Mouse (Mus musculus) forebrain, embryonic 16.5 days (tissue): ENCODE data around the gene Srbd1. TPM values are rescaled to one million over a fixed set of nuclear protein-coding genes. Genes with fewer than 3 reads are reported as not detected.

Experiments used
- ATAC-seq: fragments of 200-750 bp; cut with Nextera tagmentation; 2 replicates; pipeline ENCODE4 v1.8.0; 2017; ENCODE audit warnings: mild to moderate bottlenecking, moderate library complexity
- H3K27ac ChIP-seq: fragments of 300-500 bp; sonication (generic); 2 replicates; pipeline ENCODE4 v1.5.1; 2014; ENCODE audit warnings: low read length, control low read depth
- H3K27me3 ChIP-seq: fragments of 300-500 bp; sonication (generic); replicated peaks from 2 replicates; pipeline ENCODE4 v1.6.1; 2014; ENCODE audit warnings: low read length; ENCODE audit not compliant: control insufficient read depth, insufficient read depth
- H3K36me3 ChIP-seq: fragments of 300-500 bp; sonication (generic); 2 replicates; pipeline ENCODE4 v1.6.1; 2014; ENCODE audit not compliant: control insufficient read depth, insufficient read depth
- H3K4me1 ChIP-seq: fragments of 300-500 bp; sonication (generic); replicated peaks from 2 replicates; pipeline ENCODE4 v1.6.1; 2014; ENCODE audit warnings: low read length; ENCODE audit not compliant: control insufficient read depth, insufficient read depth
- H3K4me2 ChIP-seq: fragments of 300-500 bp; sonication (generic); 2 replicates; pipeline ENCODE4 v1.6.1; 2014; ENCODE audit warnings: mild to moderate bottlenecking, low read length, control low read depth
- H3K4me3 ChIP-seq: fragments of 300-500 bp; sonication (generic); replicated peaks from 2 replicates; pipeline ENCODE4 v1.5.1; 2014; ENCODE audit warnings: mild to moderate bottlenecking, low read length, control low read depth
- H3K9ac ChIP-seq: fragments of 300-500 bp; sonication (generic); replicated peaks from 2 replicates; pipeline ENCODE4 v1.6.1; 2014; ENCODE audit warnings: low read depth, low read length, control low read depth
- H3K9me3 ChIP-seq: fragments of 300-500 bp; sonication (generic); 2 replicates; pipeline ENCODE4 v1.6.1; 2016; ENCODE audit warnings: low read length; ENCODE audit not compliant: control insufficient read depth
- WGBS: fragments of 180-500 bp; shearing (Covaris S2); extraction: QIAGEN DNeasy Blood & Tissue Kit; methylation state at CpG from one replicate; pipeline ENCODE4 v1.1.7; 2014; 5-methylcytosine and 5-hydroxymethylcytosine counted together
- polyA plus RNA-seq: library from polyadenylated mRNA; unstranded; fragments of >200 nt; fragmentation: Nextera tagmentation; extraction: Ambion mirVana; gene quantifications from 2 replicates; pipeline ENCODE4 v1.2.1, GENCODE M21; 2015

The Srbd1 gene
- polyA plus RNA-seq, 1 experiment from 2014 or later, result 17.9 TPM

DNA sequence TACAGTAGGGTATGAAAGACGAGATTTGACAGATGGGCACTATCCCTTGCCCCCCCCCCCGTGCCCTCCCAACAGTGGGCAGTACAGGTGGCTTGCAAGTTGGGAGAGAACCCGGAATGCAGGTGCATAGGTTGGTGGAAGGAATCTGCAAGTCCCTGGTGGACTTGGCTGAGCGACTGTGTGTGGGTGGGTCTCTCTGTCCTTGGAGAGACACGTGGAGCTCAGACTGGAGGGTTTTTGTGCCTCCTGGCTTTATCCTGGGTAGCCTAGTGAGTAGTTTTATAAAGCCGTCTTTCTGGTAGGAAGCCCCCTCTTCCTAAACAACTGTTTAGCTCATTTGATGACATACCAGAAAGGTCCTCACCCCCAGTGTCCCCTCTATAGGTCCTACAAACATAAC, 24.1 kb upstream of the Srbd1 start:
- Histone ChIP-seq H3K4me3 (peak overlapping the region; percentile 87), H3K9ac (peak overlapping the region; percentile 92), H3K4me2 (peak overlapping the region; percentile 99), H3K27ac (no peak overlapping the region; the same call in 1 of the 2 replicates), H3K27me3 (no peaks in the 10 kb centered on the region), H3K9me3 (no peaks in the 10 kb centered on the region), H3K4me1 (peaks cover 32% of the 10 kb centered on the region), H3K36me3 (no peaks in the 10 kb centered on the region)
- no peak for ATAC-seq
- 13% methylated on average over 6 of the region's 6 CpGs for WGBS

GRCm38 (mm10) chr17:86168231-86168981, 23.4 kb upstream of the Srbd1 start:
- H3K9ac ChIP-seq, result peak overlapping the region; percentile 92
- H3K27ac ChIP-seq, result peak overlapping the region; percentile 96
- no peaks in the 10 kb centered on the region for H3K9me3 ChIP-seq
- H3K27me3 ChIP-seq, result no peaks in the 10 kb centered on the region
- H3K4me3 ChIP-seq, result peak overlapping the region; percentile 87
- H3K4me2 ChIP-seq, result peak overlapping the region; percentile 99
- WGBS, result under 1% methylated on average over 64 of the region's 64 CpGs
- H3K4me1 ChIP-seq, result peaks cover 32% of the 10 kb centered on the region
- no peaks in the 10 kb centered on the region for H3K36me3 ChIP-seq
- peak; percentile 13 for ATAC-seq

DNA sequence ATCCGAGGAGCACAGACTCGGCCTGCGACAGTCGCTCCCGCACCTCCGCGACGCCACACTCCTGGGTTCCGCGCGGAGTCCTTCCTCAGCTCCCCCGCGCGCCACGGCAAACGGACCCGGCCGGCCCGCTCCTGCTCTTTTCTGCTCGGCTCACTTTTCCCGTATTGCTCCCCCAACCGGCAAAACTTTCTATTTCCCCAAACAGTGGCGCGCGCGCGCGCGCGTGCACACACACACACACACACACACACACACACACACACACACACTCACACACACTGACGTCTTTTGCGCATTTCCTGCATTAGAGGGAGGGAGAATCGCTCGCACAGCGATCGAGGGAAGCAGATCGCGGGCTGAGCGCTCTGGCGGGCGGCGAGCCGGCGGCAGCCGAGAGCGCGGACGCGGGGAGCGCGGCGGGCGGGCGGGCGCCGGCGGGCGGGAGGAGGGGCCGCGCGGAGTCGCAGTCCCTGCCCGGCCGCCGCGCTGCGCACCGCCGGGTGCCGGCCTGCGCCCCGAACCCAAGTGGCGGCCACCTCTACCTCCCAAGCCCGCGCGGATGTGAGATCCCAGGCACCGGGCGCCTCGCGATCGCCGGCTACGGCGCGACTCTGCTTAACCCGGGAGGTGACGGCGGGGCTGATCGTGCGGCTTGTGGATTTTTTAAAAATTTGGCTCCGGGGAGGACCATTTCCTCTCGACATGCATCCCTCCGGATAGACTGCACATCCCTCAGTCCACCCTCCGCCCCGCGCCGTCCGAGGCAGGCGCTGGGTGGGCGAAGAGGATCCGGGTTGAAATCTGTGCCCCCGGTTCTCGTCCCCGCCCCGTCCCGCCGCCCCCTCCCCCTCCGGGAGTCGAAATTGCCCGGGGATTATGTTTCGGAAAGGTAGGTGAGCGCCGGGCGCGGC, 22.6 kb upstream of the Srbd1 start, which contains the start of gene Prkce:
Gene Prkce, plus strand, starts transcription at position 466 of the 911 bp plus-strand sequence.
- peak within 1 kb of the TSS; percentile 92 for H3K9ac ChIP-seq
- peaks cover 32% of the 10 kb centered on the region for H3K4me1 ChIP-seq
- peak; percentile 75 for ATAC-seq
- H3K27ac ChIP-seq, result peak within 1 kb of the TSS; percentile 96
- H3K27me3 ChIP-seq, result no peaks in the 10 kb centered on the region
- H3K4me2 ChIP-seq, result peak within 1 kb of the TSS; percentile 99
- WGBS, result under 1% methylated on average over 91 of the region's 115 CpGs
- H3K36me3 ChIP-seq, result no peaks in the 10 kb centered on the region
- H3K9me3 ChIP-seq, result no peaks in the 10 kb centered on the region
- H3K4me3 ChIP-seq, result peak within 1 kb of the TSS; percentile 87

GRCm38 (mm10) chr17:86166567-86167319, 21.8 kb upstream of the Srbd1 start:
- under 1% methylated on average over 46 of the region's 46 CpGs for WGBS
- peak overlapping the region; percentile 87 for H3K4me3 ChIP-seq
- H3K27me3 ChIP-seq, result no peaks in the 10 kb centered on the region
- peak overlapping the region; percentile 99 for H3K4me2 ChIP-seq
- peaks cover 29% of the 10 kb centered on the region for H3K4me1 ChIP-seq
- H3K36me3 ChIP-seq, result no peaks in the 10 kb centered on the region
- peak overlapping the region; percentile 85 for H3K27ac ChIP-seq
- ATAC-seq, result peak; percentile 41
- no peaks in the 10 kb centered on the region for H3K9me3 ChIP-seq
- peak overlapping the region; percentile 92 for H3K9ac ChIP-seq

DNA sequence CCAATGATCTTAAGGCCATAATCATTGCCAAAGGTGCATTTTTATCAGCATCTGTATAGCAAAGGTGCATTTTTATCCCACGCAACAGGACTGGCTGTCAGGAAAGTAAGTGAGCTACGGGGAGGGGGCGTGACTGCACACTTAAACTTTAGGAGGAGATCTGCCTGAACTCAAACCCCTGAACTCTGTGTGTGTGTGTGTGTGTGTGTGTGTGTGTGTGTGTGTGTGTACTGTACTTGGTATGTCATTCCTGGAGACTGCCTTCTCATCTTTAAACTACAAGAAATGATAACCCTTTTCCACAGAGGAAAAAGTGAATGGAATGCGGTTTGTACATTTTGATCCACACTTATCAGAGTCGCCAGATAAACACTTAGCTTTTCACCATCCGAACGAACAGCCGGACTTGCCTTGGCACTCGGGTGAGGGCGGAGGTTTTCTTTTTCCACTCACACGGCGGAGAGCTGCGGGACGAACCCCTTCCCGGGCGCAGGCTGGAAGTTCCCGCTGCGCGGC, 21.1 kb upstream of the Srbd1 start:
- no peak for ATAC-seq
- Histone ChIP-seq H3K27ac (no peak overlapping the region; the same call in 1 of the 2 replicates), H3K4me3 (peak overlapping the region; percentile 87), H3K27me3 (no peaks in the 10 kb centered on the region), H3K9me3 (no peaks in the 10 kb centered on the region), H3K4me2 (peak overlapping the region; percentile 99), H3K4me1 (peaks cover 24% of the 10 kb centered on the region), H3K36me3 (no peaks in the 10 kb centered on the region), H3K9ac (peak overlapping the region; percentile 92)
- 2% methylated on average over 19 of the region's 19 CpGs for WGBS

DNA sequence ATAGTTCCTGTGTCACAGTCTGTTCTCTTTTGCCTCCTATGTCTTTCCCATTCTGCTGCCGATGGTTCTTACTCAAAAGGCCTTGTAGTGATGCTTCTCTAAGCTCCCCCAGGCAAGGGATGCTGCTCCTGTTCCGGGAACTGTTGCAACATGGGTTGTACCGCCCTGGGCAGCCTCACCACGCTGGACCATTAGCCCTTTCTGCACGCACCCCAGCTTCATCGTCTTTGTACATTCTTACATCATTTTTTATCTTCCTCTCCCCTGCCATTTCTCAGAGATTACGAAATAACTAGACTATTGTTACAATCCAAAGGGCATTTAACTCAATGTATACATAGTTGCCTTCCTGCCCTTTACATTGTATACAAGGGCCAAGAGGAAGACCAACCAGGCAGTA, 19.4 kb upstream of the Srbd1 start:
- H3K4me2 ChIP-seq, result no peak overlapping the region
- H3K27me3 ChIP-seq, result no peaks in the 10 kb centered on the region
- WGBS, result 85% methylated on average over 7 of the region's 7 CpGs
- no peak overlapping the region for H3K9ac ChIP-seq
- H3K9me3 ChIP-seq, result no peaks in the 10 kb centered on the region
- ATAC-seq, result no peak
- H3K4me3 ChIP-seq, result no peak overlapping the region
- no peaks in the 10 kb centered on the region for H3K36me3 ChIP-seq
- peaks cover 10% of the 10 kb centered on the region for H3K4me1 ChIP-seq
- no peak overlapping the region for H3K27ac ChIP-seq

GRCm38 (mm10) chr17:86162672-86163071, 17.7 kb upstream of the Srbd1 start:
- no peaks in the 10 kb centered on the region for H3K36me3 ChIP-seq
- no peak for ATAC-seq
- H3K4me1 ChIP-seq, result 0 out of 2 replicates have a peak, but pooled peaks cover 2% of the 10 kb centered on the region
- H3K27ac ChIP-seq, result no peak overlapping the region
- no peak overlapping the region for H3K4me2 ChIP-seq
- H3K9me3 ChIP-seq, result no peaks in the 10 kb centered on the region
- no peak overlapping the region for H3K4me3 ChIP-seq
- 66% methylated on average over 15 of the region's 15 CpGs for WGBS
- H3K27me3 ChIP-seq, result no peaks in the 10 kb centered on the region
- no peak overlapping the region for H3K9ac ChIP-seq

DNA sequence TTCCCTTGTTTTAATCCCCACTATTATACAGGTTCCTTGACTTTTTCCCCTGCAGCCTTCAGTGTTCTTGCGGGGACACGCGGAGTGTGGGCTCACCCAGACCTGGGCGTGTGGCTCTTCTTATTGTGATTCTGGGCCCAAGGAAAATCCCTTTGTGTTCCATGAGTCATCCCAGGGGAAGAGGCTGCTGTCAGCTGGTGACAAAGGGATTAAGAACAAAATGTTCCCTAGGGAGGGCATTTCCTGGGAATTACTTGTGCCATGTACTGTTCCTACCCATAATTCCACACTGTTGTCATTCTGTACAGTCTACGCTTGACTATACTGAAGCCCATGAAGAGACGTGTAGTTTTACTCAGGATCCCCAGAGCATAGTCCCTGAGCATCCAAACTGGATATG, 12.0 kb upstream of the Srbd1 start:
- Histone ChIP-seq H3K4me1 (no peaks in the 10 kb centered on the region), H3K27me3 (no peaks in the 10 kb centered on the region), H3K36me3 (no peaks in the 10 kb centered on the region), H3K27ac (no peak overlapping the region), H3K4me3 (no peak overlapping the region), H3K9ac (no peak overlapping the region), H3K4me2 (no peak overlapping the region), H3K9me3 (no peaks in the 10 kb centered on the region)
- WGBS, result 76% methylated on average over 6 of the region's 6 CpGs
- ATAC-seq, result no peak
